Mouse (Mus musculus): ENCODE results near the gene Hmgn2. TPM values are rescaled to one million over a fixed set of nuclear protein-coding genes. Genes with fewer than 3 reads are reported as not detected.
"Not testable (repeated sequence)": the region's sequence is repeated elsewhere in the genome, so short reads cannot be mapped to it uniquely, and the experiment has no call there.

Gene Hmgn2
- total and polyA plus RNA-seq, 3 experiments: 23.1 to 109 (median 92.3) TPM

GRCm38 (mm10) chr4:133929278-133929670, 39.2 kb downstream of the Hmgn2 start:
- no peak overlapping the region for H3K4me3 ChIP-seq
- peak in 1 of 2 experiments; percentile 20 for DNase-seq
- no peak for TF ChIP-seq EP300 (IDR thresholded peaks at IDR 0.05; ENCODE audit: insufficient read depth, low read depth, low read length)
- TF ChIP-seq CTCF (IDR thresholded peaks at IDR 0.05): no peak
- TF ChIP-seq POLR2A (IDR thresholded peaks at IDR 0.05; ENCODE audit: insufficient read depth, low read depth, low read length): no peak
- no peaks in the 10 kb centered on the region for H3K79me2 ChIP-seq (replicated peaks; ENCODE audit: control insufficient read depth, insufficient read depth, low read length)
- no peaks in the 10 kb centered on the region for H3K36me3 ChIP-seq (ENCODE audit: control insufficient read depth, insufficient read depth, low read length)
- 27% methylated on average over 7 of the region's 7 CpGs for WGBS
- no peak overlapping the region for H3K27ac ChIP-seq
- no peak overlapping the region for H3K9ac ChIP-seq (ENCODE audit: low read depth, low read length)
- intact Hi-C loops (cut with DNase I): no loop called here
- peaks cover 4% of the 10 kb centered on the region for H3K4me1 ChIP-seq (ENCODE audit: control insufficient read depth, insufficient read depth, low read length)
- H3K27me3 ChIP-seq (ENCODE audit: control insufficient read depth, insufficient read depth, low read length): no peaks in the 10 kb centered on the region

DNA sequence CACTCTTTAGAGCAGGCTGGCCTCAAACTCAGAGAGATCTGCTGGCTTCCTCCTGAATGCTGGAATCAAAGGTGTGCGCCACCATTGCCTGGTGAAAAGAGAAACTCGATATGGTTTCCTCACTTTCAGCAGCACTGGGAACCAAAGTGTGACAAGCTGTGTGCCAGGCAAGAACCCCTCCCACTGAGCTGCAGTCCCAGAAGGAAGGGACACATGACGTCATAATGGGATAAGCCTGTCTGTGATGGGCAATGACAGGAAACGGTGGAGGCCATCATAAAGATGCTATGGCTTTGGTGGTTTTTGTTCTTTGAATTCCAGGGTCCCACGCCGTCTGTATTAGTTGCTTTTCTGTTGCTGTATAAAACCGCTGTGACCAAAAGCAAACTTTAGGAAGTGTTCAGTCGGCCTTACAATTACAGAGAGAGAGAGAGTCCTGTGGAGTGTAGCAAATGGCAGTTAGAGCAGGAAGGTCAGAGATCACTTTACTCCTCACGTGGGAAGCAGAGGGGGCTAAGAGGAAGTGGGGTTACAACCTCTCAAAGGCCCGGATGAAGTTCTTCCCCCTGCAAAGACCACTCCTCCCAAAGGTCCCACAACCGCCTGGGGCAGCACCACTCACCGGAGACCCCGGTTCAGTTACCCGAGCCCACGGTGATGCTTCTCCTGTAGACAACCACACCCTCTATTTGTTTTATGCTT, 39.7 kb downstream of the Hmgn2 start:
- H3K27me3 ChIP-seq (ENCODE audit: control insufficient read depth, insufficient read depth, low read length): no peaks in the 10 kb centered on the region
- H3K36me3 ChIP-seq (ENCODE audit: control insufficient read depth, insufficient read depth, low read length): no peaks in the 10 kb centered on the region
- H3K27ac ChIP-seq: no peak overlapping the region
- WGBS: 35% methylated on average over 15 of the region's 15 CpGs
- no peaks in the 10 kb centered on the region for H3K79me2 ChIP-seq (replicated peaks; ENCODE audit: control insufficient read depth, insufficient read depth, low read length)
- no peak for TF ChIP-seq EP300 (IDR thresholded peaks at IDR 0.05; ENCODE audit: insufficient read depth, low read depth, low read length)
- TF ChIP-seq POLR2A (IDR thresholded peaks at IDR 0.05; ENCODE audit: insufficient read depth, low read depth, low read length): no peak
- no peak for TF ChIP-seq CTCF (IDR thresholded peaks at IDR 0.05)
- H3K4me3 ChIP-seq: no peak overlapping the region
- peaks cover 4% of the 10 kb centered on the region for H3K4me1 ChIP-seq (ENCODE audit: control insufficient read depth, insufficient read depth, low read length)
- peak in 1 of 2 experiments; percentile 21 for DNase-seq
- intact Hi-C loops (cut with DNase I): no loop called here
- H3K9ac ChIP-seq (ENCODE audit: low read depth, low read length): no peak overlapping the region

DNA sequence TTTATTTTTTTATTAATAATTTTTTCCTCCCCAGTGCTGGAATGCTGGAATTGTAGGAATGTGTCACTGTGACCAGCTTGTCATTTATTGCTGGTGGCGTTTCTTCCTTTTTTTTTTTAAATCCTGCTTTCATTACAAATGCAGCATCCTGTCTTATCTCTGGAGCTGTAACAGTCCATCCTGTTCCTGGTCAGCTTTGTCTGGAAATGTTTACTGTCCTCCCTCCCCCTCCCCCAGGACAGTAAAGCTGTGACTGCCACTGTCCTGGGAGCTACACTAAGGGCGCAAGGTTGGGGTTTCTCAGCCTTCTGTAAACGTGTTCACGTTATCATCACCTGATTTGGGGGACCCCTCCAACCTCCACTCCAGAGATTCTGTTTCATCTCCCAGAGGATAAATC, 43.2 kb downstream of the Hmgn2 start:
- Histone ChIP-seq H3K79me2 (replicated peaks; ENCODE audit: control insufficient read depth, insufficient read depth, low read length) (no peaks in the 10 kb centered on the region), H3K9ac (ENCODE audit: low read depth, low read length) (no peak overlapping the region), H3K4me3 (no peak overlapping the region), H3K27me3 (ENCODE audit: control insufficient read depth, insufficient read depth, low read length) (no peaks in the 10 kb centered on the region), H3K36me3 (ENCODE audit: control insufficient read depth, insufficient read depth, low read length) (no peaks in the 10 kb centered on the region), H3K4me1 (ENCODE audit: control insufficient read depth, insufficient read depth, low read length) (peaks cover 4% of the 10 kb centered on the region), H3K27ac (no peak overlapping the region)
- TF ChIP-seq POLR2A (IDR thresholded peaks at IDR 0.05; ENCODE audit: insufficient read depth, low read depth, low read length) (no peak), CTCF (IDR thresholded peaks at IDR 0.05) (no peak), EP300 (IDR thresholded peaks at IDR 0.05; ENCODE audit: insufficient read depth, low read depth, low read length) (no peak)
- WGBS: 48% methylated on average over 4 of the region's 4 CpGs
- intact Hi-C loops (cut with DNase I): no loop called here
- no peak for DNase-seq

DNA sequence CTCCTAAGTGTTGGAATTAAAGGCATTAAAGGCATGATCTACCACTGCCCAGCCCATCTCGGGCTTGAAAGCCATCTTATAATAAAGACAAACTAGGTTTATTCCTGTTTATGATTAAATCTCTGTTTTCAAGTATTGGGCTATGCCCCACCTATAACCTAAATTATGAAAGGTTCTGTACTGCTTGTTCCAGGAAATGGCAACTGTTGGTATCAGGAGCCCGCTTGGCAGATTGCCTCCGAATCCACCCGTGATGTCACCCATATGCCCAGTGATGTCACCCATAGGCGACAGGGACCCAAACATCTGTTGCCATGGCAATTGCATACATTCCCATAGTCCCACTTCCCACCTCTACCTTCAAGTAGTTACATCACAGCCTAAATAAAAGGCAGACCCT, 44.7 kb downstream of the Hmgn2 start:
- intact Hi-C loops (cut with DNase I): no loop called here
- Histone ChIP-seq H3K27ac (no peak overlapping the region), H3K36me3 (ENCODE audit: control insufficient read depth, insufficient read depth, low read length) (no peaks in the 10 kb centered on the region), H3K79me2 (replicated peaks; ENCODE audit: control insufficient read depth, insufficient read depth, low read length) (no peaks in the 10 kb centered on the region), H3K9ac (ENCODE audit: low read depth, low read length) (no peak overlapping the region), H3K4me1 (ENCODE audit: control insufficient read depth, insufficient read depth, low read length) (peaks cover 4% of the 10 kb centered on the region), H3K4me3 (no peak overlapping the region), H3K27me3 (ENCODE audit: control insufficient read depth, insufficient read depth, low read length) (no peaks in the 10 kb centered on the region)
- TF ChIP-seq POLR2A (IDR thresholded peaks at IDR 0.05; ENCODE audit: insufficient read depth, low read depth, low read length) (no peak), CTCF (IDR thresholded peaks at IDR 0.05) (no peak), EP300 (IDR thresholded peaks at IDR 0.05; ENCODE audit: insufficient read depth, low read depth, low read length) (no peak)
- WGBS: 88% methylated on average over 5 of the region's 5 CpGs
- DNase-seq: no peak

DNA sequence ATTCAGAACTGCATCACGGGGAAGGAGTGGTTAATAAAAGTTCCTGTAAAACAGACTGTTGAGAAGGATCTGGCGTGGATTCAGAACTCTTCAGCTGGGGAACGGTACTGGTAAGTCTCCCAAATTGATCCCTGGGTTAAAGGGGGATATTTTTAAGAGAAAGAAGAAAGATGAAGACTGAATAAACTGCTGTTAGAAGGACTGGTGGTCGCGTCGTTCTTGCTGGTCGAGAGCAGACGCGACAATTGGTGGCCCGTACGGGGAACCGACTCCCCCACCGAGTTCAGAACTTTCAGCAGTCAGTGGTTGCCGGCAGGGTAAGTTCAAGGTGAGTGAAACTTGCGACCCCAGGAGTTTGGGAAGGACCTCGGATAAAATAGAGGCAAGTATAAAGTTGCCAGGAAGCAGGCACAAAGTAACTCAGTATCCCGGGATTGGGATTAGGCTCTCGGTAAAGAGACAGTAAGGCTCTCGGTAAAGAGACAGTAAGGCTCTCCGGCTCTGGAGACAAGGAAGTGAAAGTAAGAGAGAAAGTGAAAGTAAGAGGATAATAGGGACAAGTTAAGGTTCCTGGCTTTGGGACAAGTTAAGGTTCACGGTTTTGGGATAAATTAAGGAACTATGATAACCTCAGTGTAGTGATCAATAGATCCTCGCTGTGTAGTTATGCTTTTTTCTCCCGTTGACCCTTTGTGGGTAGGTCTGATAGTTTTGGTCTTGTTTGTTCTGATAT, 50.2 kb downstream of the Hmgn2 start:
- intact Hi-C loops (cut with DNase I); H3K36me3 ChIP-seq (ENCODE audit: control insufficient read depth, insufficient read depth, low read length); H3K27me3 ChIP-seq (ENCODE audit: control insufficient read depth, insufficient read depth, low read length); H3K9ac ChIP-seq (ENCODE audit: low read depth, low read length); H3K79me2 ChIP-seq (replicated peaks; ENCODE audit: control insufficient read depth, insufficient read depth, low read length); H3K4me3 ChIP-seq; H3K4me1 ChIP-seq (ENCODE audit: control insufficient read depth, insufficient read depth, low read length); H3K27ac ChIP-seq: not testable (repeated sequence)
- peak; percentile 27 to 31 for DNase-seq
- 85% methylated on average over 22 of the region's 23 CpGs for whole genome bisulfite sequencing

Other genes starting within 250 kb of the Hmgn2 start
- 10 to 100 TPM; 34.2 to 38.0 TPM for gene Arid1a, start 211.9 kb downstream of the Hmgn2 start, total RNA-seq (2021)
- gene Arid1a, start 211.9 kb downstream of the Hmgn2 start, polyA plus RNA-seq (2012; rRNA removed): 27.8 and 28.1 TPM in 2 replicates
- gene Rps6ka1, start 80.9 kb downstream of the Hmgn2 start, total RNA-seq (2021): 1 to 10 TPM; 4.4 to 4.8 TPM
- gene Rps6ka1, start 80.9 kb downstream of the Hmgn2 start, polyA plus RNA-seq (2012; rRNA removed): 5.9 and 7.1 TPM in 2 replicates
- 10 to 100 TPM; 28.3 to 28.8 TPM for gene Dhdds, start 32.3 kb upstream of the Hmgn2 start, total RNA-seq (2021)
- 21.6 and 34.2 TPM in 2 replicates for gene Dhdds, start 32.3 kb upstream of the Hmgn2 start, polyA plus RNA-seq (2012; rRNA removed)
- gene Lin28a, start 50.2 kb upstream of the Hmgn2 start, total RNA-seq (2021): not detected
- not detected in 2 replicates for gene Lin28a, start 50.2 kb upstream of the Hmgn2 start, polyA plus RNA-seq (2012; rRNA removed)
- gene Zfp683, start 85.2 kb upstream of the Hmgn2 start, total RNA-seq (2021): not detected
- not detected in 2 replicates for gene Zfp683, start 85.2 kb upstream of the Hmgn2 start, polyA plus RNA-seq (2012; rRNA removed)
- not detected for gene Crybg2, start 92.2 kb upstream of the Hmgn2 start, total RNA-seq (2021)
- 0.49 TPM in 1 of 2 replicates, not detected in the other for gene Crybg2, start 92.2 kb upstream of the Hmgn2 start, polyA plus RNA-seq (2012; rRNA removed)
- gene Cd52, start 126.4 kb upstream of the Hmgn2 start, total RNA-seq (2021): 1 to 10 TPM; 4.1 to 5.8 TPM
- 9.0 and 19.2 TPM in 2 replicates for gene Cd52, start 126.4 kb upstream of the Hmgn2 start, polyA plus RNA-seq (2012; rRNA removed)
- gene Ubxn11, start 133.9 kb upstream of the Hmgn2 start, total RNA-seq (2021): 1 to 10 TPM; 1.6 to 2.1 TPM
- gene Ubxn11, start 133.9 kb upstream of the Hmgn2 start, polyA plus RNA-seq (2012; rRNA removed): 3.3 and 6.9 TPM in 2 replicates
- gene Sh3bgrl3, start 160.1 kb upstream of the Hmgn2 start, total RNA-seq (2021): 10 to 100 TPM; 34.3 to 45.7 TPM
- gene Sh3bgrl3, start 160.1 kb upstream of the Hmgn2 start, polyA plus RNA-seq (2012; rRNA removed): 98.9 and 139 TPM in 2 replicates
- gene Cep85, start 218.5 kb upstream of the Hmgn2 start, total RNA-seq (2021): 10 to 100 TPM; 54.4 to 63.2 TPM
- 52.2 and 73.7 TPM in 2 replicates for gene Cep85, start 218.5 kb upstream of the Hmgn2 start, polyA plus RNA-seq (2012; rRNA removed)
- not detected for gene Gm7534, start 234.4 kb upstream of the Hmgn2 start, total RNA-seq (2021)
- not detected in 2 replicates for gene Gm7534, start 234.4 kb upstream of the Hmgn2 start, polyA plus RNA-seq (2012; rRNA removed)